Mouse (Mus musculus) ES-Bruce4 (cell line): ENCODE measurements around the gene Tsga10.

ENCODE experiments used
- CTCF ChIP-seq: IDR thresholded peaks from one replicate; pipeline ENCODE4 v1.8.1; 2011; ENCODE audit warnings: low read depth, low read length
- POLR2A ChIP-seq: IDR thresholded peaks from one replicate; pipeline ENCODE4 v1.8.1; 2011; ENCODE audit warnings: low read length; ENCODE audit not compliant: insufficient read depth

DNA sequence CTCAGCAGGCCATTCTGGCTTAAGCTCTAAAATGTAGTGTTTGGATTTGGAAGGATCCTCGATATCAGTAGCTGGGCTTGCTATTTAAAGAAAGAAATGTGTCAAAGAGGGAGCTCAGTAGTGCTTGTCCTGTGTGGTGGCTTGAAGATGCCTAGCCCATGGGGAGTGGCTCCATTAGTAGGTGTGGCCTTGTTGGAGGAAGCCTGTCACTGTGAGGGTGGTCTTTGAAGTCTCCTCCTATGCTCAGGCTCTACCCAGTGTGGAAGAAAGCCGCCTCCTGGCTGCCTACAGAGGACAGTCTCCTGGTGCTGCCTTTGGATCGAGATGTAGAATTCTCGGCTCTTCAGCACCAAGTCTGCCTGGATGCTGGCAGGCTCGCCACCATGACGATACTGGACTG lies 34.1 kb upstream of the Tsga10 start:
- TF ChIP-seq CTCF (no peak), POLR2A (no peak)
